Mouse (Mus musculus): ENCODE results near the gene Cfap99.

Cfap99 gene

DNA sequence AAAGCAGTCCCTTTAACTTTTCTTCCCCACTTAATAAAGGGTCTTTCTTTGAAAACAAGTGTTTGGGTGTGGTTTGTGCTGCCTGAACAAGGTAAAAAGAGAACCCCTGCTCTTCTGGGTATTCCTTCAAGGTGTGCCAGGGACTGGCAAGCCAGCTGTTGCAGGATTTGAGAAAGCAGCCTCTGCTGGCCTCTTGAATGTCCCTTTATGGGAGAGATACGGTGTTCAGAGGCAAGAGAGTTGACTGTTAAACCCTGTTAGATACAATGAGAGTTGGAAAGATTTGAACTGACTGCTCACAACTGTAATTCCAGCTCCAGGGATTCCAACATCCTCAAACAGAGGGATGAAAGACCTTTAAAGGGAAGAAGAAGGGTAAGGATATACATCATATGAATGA lies 45.7 kb downstream of the Cfap99 start:
- DNase-seq, result no peak

DNA sequence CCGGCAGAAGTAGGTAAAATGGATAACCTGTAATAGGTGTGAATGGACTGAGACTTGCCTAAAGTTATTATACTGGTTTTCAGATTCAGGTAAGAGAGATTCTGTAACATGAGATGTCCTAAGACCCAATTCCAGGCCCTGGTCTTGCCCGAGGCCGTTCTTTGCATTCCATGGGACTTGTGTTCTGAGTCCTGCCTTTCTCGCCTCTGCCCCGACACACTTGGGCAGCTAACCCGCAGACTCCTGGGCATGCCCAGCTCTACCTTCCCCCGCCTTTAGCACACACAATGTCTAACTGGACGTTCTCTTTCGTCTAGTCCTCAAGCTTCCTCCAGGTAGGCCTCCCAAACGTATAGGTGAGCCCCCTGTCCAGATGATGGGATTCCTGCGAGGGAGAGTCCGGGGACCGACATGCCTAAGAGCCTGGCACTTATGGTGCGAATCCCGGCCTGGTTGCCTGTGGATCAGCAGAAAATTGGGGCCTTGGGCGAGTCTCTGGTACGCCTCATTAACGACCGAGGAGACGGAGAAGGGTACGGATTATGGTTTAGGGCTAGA lies 47.2 kb downstream of the Cfap99 start:
- DNase-seq, result no peak

DNA sequence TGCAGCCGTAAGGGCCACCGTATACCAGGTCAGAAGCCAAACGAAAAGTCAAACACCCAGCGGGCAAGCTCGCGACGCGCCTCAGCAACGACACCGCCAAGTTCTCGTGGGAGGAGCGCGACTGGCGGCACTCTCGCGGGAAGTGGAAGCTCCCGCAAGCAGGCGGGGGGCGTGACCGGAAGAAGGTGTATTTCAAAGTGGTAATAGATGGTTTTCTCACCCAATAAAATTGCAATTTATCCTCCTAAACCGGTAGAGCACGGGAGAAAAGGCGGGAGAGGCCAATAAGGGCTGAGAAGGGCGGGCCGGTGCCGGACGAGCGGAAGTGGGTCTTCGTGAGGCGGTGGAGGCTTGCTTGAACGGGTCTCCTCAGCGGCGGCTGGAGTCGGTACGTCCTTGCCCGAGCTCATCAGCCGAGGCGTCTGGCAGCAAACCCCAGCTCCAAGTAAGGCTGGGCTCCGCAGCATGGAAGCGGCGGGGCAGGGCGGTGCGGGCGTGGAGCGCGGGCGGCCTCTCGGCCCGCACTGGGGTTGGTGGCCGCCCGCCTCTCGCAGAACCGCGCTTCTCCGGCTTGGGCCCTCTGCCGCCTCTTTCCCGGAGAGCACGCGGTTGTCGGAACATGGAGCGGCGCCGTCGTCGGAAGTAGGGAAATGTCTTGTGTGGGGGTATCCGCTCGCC lies 47.8 kb downstream of the Cfap99 start, which contains the start of gene Rnf4:
Gene Rnf4, plus strand, starts transcription at position 193 of the 678 bp plus-strand sequence.
- peak; percentile 99 for DNase-seq

DNA sequence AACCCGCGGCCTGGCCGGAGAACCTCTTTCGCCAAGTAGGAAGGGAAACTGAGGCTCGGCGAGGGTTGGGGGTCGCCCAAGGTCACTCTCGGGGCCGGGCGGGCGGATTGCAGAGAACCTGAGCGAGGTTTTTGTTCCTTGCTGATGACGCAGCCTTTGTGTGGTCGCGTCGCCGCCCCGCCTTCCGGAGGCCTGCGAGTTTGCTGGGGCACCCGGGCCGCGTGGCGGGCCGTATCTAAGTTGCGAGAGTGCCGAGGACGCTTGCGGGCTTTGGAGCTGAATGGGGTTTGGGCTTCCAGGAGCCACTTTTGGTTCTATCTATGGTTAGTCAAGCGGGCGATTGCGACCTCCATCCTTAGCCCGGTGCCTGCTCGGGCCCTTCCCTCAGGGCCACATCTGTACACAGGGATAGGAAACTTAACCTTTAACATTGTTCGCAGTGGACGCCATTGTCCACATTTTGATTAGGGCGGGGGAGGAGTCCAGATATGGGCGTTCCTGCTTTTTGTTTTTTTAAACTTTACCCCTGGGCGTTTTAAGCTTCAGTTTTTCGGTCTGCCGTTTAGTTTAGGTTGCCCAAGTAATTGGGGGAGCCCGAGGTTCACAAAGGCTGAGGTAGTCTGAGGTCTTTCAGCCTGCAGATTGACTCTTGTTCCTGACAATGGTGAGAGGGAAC lies 48.5 kb downstream of the Cfap99 start:
- DNase-seq, result peak; percentile 41 to 60

DNA sequence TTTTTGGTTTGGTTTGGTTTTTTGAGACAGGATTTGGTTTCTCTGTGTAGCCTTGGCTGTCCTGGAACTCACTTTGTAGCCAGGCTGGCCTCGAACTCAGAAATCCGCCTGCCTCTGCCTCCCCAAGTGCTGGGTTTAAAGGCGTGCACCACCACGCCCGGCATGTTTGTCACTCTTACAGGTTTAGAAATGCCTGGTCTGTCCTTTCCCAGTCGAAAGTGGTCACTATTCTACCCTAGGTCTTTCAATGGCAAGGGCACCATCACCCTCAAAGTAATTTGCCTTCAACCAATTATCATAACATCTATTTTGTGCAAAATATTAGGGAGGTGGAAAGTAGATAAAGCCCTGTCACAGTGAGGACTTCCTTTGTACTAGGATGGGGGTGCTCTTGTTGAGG lies 51.8 kb downstream of the Cfap99 start:
- DNase-seq, result no peak

DNA sequence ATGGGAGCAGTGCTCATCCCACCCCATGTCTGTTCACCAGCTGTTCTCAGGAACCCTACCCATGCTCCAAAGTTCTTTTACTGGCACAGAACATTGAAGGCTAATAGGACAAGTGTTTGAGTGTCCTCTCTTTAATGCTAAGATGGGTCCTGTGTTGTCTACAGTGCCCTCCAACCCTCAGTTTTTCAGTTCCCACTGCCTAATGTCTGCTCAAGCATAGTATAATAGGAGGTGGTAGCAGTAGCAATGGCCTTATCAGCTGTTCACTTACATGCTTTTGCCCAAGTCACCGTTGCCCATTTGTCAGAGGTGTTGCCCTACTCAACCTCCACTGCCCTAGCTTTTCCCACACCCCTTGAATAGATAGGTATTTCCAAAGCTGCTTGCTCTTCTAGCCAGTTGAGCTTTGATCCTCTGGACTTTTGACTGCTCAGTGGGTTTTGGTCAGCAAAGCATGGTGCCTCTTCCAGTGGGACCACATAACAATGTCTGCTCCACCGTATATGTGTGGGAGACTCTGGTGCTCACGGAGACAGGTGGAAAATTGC lies 63.8 kb downstream of the Cfap99 start:
- DNase-seq, result no peak

DNA sequence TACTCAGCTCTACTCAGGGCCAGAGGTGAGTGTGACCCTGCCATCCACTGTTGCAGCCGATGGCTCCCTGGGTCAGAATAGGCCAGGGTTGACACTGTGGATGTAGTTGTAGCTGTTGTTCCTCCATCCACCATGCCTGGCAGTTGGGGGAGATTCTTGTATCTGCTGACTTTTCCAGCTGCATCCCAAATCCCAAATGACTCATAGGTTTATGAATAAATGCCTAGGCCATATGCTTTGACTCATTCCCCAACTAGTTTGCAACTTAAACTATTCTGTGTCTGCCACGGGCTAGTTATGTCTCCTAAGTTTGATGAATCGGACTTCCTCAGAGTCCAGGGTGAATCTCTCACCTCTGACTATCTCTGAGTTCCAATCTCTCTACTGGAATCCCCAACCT lies 71.9 kb downstream of the Cfap99 start:
- no peak for DNase-seq

DNA sequence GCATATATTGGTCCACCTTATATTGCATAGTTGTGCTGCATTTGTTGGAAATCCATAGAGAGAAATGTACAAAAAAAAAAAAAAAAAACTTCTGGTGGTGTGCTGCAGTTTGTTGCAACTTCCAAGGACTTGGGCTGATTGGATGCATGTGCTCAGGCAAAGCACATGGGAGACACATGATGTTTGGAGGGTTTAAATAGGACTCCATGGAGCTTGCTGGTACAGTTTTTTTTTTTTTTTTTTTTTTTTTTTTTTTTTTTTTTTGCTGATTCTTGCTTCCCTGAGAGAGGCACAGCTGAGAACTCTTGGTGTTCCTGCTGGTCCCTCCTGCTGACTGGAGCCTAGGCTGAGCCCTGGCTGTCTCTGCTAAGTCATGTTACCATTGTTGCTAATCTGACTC lies 74.7 kb downstream of the Cfap99 start:
- no peak for DNase-seq

DNA sequence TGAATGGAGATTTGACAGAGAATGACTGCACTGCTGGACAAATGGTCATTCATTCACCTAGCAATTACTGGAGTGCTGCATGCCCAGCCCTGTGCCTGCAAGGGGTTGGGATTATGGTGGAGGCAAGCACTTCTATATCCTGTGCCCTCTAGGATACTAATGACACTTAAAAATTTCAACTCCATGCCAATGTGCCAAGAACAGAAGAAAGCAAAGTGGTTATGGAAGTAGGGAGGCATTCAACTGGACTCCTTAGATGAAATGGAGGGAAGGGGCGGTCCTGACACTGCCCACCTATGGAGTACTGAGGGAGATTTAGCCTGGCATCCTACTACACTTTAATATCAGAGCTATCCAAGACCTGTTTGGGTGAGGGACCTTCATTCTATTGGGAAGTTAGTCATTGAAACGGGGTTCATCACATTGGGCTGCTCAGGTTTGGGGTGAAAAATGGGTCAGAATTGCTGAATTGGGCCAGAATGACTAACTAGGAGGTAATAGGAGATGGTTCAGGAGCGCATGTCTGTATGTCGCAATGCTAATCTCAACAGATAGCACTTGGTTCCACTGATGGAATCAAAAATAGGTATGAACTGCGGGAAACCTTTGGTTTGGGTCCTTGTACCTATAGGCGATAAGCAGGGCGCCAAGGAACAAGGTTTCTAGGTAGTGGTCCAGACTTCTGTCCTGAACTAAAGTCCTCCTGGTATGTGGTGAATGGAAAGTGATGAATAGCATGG lies 80.3 kb downstream of the Cfap99 start:
- no peak for DNase-seq

DNA sequence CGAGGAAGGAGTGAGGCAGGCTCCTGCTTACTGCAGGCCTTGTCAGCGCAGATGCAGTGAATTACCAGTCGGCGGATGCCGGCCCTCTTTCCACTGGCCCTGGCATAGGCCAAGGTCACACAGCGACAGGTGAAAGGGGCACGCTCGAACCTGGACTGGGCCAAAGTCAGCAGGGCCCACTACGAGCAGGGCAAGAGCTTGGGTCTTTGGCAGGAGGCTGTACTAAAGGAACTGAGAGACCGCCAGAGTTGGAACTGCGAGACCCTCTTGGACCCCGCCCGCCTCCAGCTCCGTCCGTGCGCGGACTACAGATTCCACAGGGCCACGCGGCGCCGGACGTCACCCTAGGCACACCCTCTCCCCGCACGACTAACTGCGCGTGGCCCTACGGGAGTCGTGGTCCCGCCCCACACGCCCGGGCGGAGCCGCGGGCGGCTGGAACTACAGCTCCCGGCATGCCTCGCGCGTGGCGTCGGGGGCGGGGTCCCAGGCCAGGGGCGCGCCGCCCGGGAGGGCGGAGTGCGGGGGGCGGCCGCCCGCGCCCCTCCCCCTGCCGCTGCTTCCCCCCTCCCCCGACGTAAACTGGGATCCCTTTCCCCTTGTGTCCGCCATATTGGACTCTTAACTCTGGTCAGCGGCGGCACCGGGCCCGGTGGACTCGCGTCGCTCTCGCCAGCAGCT lies 81.1 kb downstream of the Cfap99 start, which contains the start of gene Fam193a:
Gene Fam193a, plus strand, starts transcription at position 593 of the 681 bp plus-strand sequence.
- peak; percentile 98 to 99 for DNase-seq

DNA sequence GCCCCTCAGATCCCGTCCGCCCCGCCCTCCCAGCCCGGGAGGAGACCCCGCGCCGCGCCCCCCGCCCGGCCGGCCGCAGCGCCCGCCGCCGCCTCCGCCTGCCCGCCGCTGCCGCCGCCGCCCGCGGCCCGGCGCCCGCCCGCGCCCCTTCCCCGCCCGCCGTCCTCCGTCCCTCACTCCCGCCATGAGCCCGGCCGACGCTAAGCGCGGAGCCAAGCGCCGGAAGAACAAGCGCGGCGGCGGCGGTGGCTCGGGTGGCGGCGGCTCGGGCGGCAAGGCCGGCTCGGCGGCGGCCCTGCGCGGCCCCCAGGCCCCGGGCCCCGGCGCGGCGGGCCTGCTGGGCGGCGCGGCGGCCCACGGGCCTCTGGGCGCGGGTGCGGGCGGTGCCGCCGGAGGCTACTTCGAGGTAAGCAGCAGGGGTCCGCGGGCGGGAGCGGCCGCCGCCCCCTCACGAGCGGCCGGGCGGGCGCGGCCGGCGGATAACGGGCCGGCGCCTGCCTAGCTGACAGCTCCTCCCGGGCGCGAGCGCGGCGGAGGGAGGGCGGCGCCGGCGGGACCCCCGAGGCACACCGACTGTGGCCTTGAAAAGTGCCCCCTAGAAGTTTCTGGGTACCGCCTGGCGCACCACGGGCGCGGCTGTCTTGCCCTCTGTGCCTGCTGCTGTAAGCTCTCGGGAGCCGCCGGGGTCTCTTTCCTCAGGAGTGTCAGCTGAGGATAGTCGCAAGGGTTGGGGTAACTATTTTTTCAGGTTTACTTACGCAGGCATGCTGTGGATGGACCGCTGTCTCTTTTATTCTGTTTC lies 81.8 kb downstream of the Cfap99 start:
- peak; percentile 71 to 72 for DNase-seq

DNA sequence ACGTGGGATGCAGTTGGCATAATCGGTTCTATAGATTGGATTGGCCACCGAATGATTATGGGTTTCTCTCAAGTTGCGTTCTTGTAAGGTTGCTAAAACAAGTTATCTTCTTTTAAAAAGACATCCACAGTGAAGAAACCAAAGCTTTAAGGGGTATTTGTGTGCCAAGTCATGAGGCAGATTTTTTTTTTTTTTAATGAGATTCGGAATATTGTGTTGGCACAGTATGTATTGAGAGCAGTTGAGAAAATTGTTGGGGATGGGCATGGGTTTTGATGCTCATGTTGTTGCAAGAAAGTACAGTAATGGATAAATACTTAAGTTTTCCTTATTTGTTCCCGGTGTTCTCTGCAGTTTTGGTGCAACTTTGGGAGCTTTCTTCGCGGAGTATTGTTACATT lies 82.4 kb downstream of the Cfap99 start:
- DNase-seq, result peak in 1 of 2 experiments; percentile 11

DNA sequence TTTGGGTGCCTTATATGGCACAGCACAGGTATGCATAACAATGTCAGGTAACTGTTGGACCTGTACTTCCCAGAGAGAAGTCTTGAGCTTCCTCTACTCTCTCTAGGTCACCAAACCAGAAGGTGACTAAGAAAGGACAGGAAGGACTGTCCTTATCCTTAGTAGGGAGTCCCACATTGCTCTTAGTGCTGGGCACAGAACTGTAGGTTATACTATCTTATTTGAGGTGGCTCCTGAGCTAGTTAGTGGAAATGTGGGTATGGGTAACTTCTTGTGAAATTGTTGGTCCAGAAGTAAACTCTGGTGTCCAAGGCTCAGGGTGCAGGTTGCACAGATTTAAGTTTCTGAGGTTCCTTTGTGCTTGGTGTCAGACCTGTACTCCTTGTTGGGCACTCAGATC lies 83.7 kb downstream of the Cfap99 start:
- no peak for DNase-seq

DNA sequence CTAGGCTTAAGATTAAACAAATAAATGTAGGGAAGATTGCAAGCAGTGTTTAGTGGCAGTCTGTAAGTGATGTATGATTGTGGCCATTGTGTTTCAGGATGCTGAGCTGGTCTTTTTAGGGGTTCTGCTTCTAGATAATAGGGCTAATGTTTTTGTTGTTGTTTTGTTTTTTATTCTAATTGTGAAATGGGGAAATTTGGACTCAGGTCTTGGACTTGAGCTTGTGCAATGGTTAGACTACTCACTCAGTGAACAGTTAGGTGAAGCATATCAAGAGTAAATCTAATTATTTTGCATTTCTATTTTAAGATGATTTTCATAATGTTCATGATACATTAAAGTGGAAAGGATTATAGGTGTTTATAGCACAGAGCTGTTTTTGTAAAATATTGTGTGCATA lies 84.1 kb downstream of the Cfap99 start:
- no peak for DNase-seq

All from cerebellum, postnatal 10 days (tissue).